Mouse (Mus musculus) frontal cortex, postnatal 25 days (tissue): ENCODE results near the gene Gm20517.

Experiments
- DNase-seq, 2 experiments: peaks; one replicate each; pipeline ENCODE4 v3.0.0; 2022; ENCODE audit warnings: low spot score in 2 of 2

Gm20517 gene

DNA sequence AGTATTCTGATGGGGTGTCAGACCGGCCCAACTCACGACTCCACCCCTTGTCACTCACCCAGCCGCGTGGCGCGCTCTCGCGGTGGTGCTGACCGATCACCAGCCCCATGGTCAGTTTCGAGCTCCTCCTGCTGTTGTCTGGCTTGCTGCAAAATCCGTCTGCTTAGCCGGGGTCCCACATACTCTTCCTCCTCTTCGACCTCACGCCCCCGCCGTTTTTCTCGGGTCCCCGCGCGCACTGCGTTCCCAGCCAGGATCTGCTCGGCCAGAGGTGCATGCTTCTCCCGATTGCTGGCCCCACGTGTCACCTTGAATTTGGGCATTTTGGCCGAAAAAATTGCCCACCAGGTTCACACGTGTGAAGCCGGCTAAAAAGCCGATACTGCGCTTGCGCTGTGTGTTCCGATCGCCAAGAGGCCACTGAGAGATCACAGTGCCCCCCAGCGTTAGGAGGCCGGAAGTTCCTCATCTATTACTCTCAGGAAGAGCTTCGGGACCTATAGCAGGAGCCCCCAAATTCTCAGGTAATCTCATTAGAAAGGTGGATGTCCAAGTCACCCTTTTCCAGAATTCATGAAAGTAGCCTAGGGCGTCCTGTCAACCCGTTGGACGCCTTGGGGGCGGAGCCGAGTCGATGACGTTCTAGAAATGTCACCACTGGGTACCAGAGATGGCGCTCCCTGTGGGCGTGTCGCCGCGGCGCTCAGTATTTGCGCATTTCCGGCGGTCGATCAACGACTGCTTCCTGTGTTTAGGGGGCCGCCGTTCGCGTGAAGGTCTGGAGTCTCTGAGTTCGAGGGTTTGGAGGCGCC is at the start of gene Gm20517, which contains the start of the genes Bysl and Med20:
TSS of gene Gm20517 (plus strand) at position 741 of the 812 bp plus-strand sequence.
TSS of gene Bysl (minus strand) at position 644 of the 812 bp plus-strand sequence.
TSS of gene Med20 (plus strand) at position 734 of the 812 bp plus-strand sequence.
- peak; percentile 95 for DNase-seq

DNA sequence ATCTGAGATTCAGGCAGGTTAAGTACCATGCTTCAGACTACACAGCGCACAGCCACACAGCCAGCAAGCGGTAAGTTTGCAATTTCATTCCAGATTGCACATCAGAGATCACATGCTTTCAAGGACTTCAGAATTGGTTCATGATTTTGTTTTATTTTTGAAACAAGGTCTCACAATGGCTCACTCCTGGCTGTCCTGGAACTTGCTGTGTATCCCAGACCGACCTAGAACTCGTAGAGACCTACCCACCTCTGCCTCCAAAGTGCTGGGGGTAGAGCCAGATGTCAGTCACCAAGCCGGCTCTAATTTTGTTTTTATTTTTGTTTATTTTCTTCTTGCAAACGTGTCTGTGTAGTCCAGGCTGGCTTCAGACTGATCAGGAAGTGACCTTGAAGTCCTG is 48.5 kb upstream of the Gm20517 start:
- no peak for DNase-seq

DNA sequence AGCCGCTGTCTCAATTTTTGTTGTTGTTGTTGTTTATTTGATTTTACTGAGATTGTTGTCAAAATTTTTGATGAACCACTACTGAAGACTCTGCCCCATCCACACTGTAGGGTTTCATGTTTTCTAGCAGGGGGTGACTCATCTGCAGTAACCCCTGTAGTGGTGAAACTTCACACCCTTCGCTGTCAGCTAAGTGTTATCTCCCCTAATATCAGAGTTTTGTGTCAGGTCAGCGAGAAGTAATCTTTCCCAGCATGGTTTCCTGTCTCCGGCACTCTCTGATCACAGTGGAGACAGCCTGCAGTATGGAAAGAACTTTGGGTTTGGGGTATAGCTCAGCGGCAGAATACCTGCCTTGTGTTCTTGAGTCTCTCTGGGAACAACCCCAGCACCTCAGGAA is 46.8 kb upstream of the Gm20517 start:
- DNase-seq, result no peak

DNA sequence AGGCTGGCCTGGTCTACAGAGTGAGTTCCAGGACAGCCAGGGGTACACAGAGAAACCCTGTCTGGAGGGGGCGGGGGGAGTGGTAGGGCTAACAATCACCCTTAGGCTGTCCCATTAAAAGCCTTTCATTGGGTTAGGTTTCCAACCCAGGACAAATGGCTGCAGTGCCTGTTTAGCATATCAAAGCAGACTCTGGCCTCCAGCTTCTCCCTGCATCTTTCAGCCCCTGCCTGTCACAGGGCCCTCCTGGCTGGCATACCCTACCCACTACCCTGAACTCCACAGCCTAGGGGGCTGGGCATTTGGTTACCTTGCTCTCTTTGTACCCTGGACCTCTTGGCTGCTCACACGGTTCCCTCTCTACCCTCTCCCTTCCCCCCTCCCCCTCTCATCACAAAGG is 45.3 kb upstream of the Gm20517 start:
- no peak for DNase-seq

DNA sequence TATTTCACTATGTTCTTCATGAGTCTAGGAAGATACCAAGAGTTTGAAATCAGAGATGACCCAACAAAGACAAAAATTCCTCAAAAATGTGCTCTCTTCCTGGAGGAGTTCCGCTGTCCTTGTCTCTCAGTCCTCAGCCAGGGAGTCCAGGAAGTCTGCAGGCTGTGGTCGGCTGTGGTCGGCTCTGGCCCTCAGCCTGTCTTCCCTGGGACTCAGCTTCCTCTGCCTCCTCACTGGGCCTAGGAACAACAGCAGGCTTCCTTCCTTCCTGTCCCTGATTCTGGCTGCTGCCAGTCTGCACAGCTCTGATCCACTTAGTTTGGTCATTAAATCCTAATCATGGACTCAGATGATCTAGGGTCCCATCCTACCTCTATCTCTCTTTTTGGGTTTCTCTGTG is 44.1 kb upstream of the Gm20517 start:
- DNase-seq, result no peak

- DNase-seq, result no peak
Measured at GRCm38 (mm10) chr17:47568389-47568788, 43.0 kb upstream of the Gm20517 start.

DNA sequence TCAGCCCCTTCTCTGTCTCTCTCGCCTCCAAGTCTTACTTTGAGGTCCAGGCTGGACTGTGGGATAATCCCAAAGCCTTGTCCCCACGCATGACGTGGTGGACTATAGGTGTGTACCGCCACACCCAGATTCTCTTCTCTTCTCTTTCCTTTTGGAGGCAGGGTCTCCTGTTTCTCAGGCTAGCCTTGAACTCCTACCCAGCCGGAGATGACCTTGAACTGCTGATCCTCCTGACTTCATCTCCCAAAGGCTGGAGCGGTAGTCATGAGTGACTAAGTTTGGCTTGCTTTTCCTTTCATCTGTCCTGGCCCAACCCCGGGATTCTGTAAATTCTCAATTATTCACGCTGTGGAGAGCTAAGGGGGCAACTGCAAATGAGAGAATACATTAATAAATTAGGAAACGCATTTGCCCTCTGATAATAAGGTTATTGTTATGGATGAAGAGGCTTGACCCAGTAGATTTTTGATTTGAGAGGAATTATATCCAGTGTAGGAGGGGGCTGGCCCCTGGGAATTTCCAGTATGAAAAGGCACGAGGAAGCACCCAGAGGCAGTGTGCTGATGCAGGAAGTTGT is 42.4 kb upstream of the Gm20517 start:
- no peak for DNase-seq

GRCm38 (mm10) chr17:47571621-47572020 is 39.8 kb upstream of the Gm20517 start:
- no peak for DNase-seq

GRCm38 (mm10) chr17:47572436-47572835 is 39.0 kb upstream of the Gm20517 start:
- no peak for DNase-seq

GRCm38 (mm10) chr17:47574028-47574427 is 37.4 kb upstream of the Gm20517 start:
- DNase-seq, result no peak

DNA sequence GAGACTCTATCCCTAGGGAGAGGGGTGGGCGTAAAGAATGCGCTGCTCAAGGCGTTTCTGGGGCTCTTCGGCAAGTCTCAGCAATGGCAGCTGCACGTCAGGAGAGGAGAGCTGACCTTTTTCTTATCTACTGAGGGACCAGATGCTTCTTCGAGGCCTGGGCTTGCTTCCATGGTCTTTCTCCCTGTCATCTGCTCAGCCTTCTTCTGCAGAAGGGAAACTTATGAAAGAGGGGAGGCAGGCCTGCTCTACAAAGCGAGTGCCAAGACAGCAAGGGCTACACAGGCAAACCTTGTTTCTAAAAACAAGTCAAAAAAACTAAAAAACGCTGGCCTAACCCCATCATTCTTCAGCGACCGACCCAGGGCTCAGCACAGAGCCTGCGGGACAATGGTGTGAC is 36.6 kb upstream of the Gm20517 start:
- DNase-seq, result no peak

DNA sequence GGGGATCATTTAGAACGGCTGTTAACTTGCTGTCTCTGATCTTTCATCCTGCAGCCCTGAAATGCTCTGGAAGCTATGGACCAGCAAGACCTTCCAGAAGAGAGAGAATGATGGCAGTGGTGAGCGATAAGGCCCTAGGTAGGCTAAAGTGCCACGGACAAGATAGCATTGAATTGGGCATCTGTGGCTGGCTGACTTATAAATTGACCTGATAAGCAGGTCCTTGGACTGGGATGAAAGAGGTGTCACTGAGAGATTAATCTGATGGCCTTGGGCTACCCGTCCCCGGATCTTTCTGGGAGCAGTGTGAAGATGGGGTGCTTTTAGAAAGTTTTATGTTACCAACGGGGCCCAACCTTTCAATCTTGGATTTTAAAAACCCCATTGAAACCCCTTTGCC is 32.7 kb upstream of the Gm20517 start:
- DNase-seq, result no peak

GRCm38 (mm10) chr17:47580962-47581361 is 30.4 kb upstream of the Gm20517 start:
- no peak for DNase-seq

- no peak for DNase-seq
Measured at GRCm38 (mm10) chr17:47588517-47588916, 22.9 kb upstream of the Gm20517 start.

DNA sequence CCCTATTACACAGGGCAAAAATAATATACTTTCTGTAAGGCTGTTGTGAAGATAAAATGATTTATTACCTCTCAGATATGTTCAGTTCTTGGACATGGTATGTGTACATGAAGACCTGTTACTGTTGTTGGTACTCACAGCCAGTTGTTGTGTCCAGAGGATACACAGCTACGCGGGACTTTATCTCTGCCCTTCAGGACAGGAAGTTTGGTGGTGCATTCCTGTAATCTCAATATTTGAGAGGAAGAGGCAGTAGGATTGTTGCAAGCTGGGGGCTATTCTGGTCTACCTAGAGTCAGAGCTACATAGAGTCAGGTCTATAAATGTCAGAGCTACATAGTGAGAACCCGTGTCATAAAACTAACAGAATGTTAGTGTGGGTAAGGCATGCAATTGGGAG is 20.3 kb upstream of the Gm20517 start:
- DNase-seq, result no peak

- DNase-seq, result peak; percentile 67 to 80
Measured at GRCm38 (mm10) chr17:47593215-47593853, 18.1 kb upstream of the Gm20517 start.

DNA sequence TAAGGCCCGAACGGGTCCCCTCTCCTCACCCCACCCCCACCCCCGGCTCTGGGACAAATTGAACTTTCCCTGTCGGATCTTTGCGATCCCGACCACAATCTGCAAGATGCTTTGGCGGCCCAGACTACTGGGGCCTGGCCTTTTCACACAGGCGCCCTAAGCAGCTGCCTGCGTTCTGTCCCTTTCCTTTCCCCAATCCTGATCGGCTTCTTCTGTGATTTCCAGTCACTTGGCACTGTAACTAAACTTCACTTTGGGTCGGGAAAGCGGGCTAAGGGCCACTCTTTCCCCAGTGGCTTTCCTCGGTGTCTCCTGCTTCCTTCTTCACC is 17.6 kb upstream of the Gm20517 start:
- no peak for DNase-seq

- no peak for DNase-seq
Measured at GRCm38 (mm10) chr17:47594183-47594968, 17.0 kb upstream of the Gm20517 start.

GRCm38 (mm10) chr17:47594969-47595247 is 16.5 kb upstream of the Gm20517 start:
- DNase-seq, result no peak

GRCm38 (mm10) chr17:47595248-47596161 is 15.9 kb upstream of the Gm20517 start:
- DNase-seq, result no peak

DNA sequence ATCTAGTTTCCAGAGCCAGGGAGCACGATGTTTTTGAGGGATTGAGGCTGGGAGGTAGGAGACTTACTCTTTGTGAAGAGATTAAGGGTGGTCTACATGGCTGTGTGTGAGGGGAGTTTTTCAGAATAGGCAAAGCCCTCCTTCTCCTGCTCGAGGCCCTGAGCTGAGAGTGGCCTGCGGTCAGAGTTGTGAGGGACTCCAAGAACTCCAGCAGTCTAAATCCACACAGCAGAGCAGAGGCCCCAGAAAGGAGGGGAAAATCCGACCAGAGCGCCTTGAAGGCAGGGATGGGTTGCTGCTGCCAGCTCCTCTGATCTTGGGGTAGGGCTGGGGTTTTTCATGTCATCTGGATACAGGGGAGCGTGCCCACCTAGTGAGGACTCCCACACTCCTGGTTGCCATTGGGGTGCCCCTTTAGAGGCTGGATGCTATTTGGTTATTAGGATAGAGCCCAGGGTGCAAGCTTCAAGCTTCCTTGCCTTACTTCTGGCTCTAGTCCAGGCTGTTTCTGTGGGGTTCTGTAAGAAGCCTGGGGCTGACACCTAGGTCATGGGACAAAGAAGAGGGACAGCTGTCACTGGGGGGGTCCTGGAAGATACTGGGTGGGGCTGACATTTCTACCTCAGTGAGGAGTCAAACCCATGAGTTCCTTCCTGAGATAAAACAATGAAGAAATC is 15.1 kb upstream of the Gm20517 start:
- no peak for DNase-seq
